Mouse (Mus musculus): ENCODE results near the gene Acbd6.

- TF ChIP-seq POLR2A (IDR thresholded peaks at IDR 0.05; ENCODE audit: borderline replicate concordance, control insufficient read depth, low read depth, low read length): no peak
- TF ChIP-seq CTCF (IDR thresholded peaks at IDR 0.05; ENCODE audit: control insufficient read depth, insufficient read depth, low read length): no peak
Observed at GRCm38 (mm10) chr1:155587961-155588360, 30.0 kb downstream of the Acbd6 start.
